Mouse (Mus musculus) ES-E14 (cell line): ENCODE results near the gene Jmjd4.

ENCODE experiments used
- CHD2 ChIP-seq: IDR thresholded peaks from 2 replicates; pipeline ENCODE4 v1.6.1; 2014; ENCODE audit warnings: mild to moderate bottlenecking, low read depth, low read length, inconsistent platforms
- HCFC1 ChIP-seq: IDR thresholded peaks from 2 replicates; pipeline ENCODE4 v1.6.1; 2012; ENCODE audit warnings: low read length, inconsistent platforms, borderline replicate concordance; ENCODE audit not compliant: insufficient read depth
- MAFK ChIP-seq: IDR thresholded peaks from 2 replicates; pipeline ENCODE4 v1.6.1; 2014; ENCODE audit warnings: mild to moderate bottlenecking, low read depth, low read length, inconsistent platforms; ENCODE audit not compliant: insufficient read depth
- ZC3H11A ChIP-seq: IDR thresholded peaks from 2 replicates; pipeline ENCODE4 v1.6.1; 2012; ENCODE audit warnings: low read depth, mild to moderate bottlenecking, inconsistent platforms, low read length, borderline replicate concordance
- ZNF384 ChIP-seq: IDR thresholded peaks from 2 replicates; pipeline ENCODE4 v1.6.1; 2012; ENCODE audit warnings: low read depth, low read length, inconsistent platforms

GRCm38 (mm10) chr11:59485641-59486040 lies 35.8 kb downstream of the Jmjd4 start:
- TF ChIP-seq MAFK = no peak
- TF ChIP-seq HCFC1 = no peak
- TF ChIP-seq ZNF384 = no peak
- TF ChIP-seq CHD2 = no peak
- no peak for TF ChIP-seq ZC3H11A
